Mouse (Mus musculus) kidney, adult 2 months (tissue): ENCODE results near the gene Wdhd1.

Source experiments
- CTCF ChIP-seq: fragments of 200-500 bp; conservative IDR thresholded peaks from 2 replicates; pipeline ENCODE4 v1.5.1; 2011; ENCODE audit warnings: low read depth, mild to moderate bottlenecking, control low read depth, low read length, moderate library complexity, mixed read lengths; ENCODE audit not compliant: insufficient read depth, insufficient read length
- POLR2A ChIP-seq: fragments of 200-500 bp; IDR thresholded peaks from one replicate; pipeline ENCODE4 v1.6.1; 2011; ENCODE audit warnings: low read depth, low read length, control low read depth

DNA sequence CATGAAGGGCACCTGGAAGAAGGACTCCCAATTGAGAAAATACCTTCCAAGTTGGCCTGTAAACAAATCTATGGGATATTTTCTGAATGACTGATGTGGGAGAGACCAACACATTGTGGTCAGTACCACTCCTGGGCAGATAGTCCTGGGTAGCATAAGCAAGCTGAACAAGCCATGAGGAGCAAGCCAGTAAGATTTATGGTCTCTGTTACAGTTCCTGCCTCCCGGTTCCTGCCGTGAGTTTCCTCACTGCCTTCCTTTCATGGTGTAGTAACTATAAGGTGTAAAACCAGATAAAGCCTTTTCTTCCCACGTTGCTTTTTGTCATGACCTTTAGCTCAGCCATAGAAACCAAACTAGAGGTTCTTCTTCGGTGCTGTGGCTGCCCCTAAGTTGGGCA, 39.4 kb downstream of the Wdhd1 start:
- TF ChIP-seq CTCF (no peak), POLR2A (no peak)
